Mouse (Mus musculus) thymus, postnatal 4 days (tissue): Measurements from ENCODE around the gene Adm2.

Source experiments
- DNase-seq: peaks from one replicate; pipeline ENCODE4 v3.0.0; 2021

Gene Adm2

DNA sequence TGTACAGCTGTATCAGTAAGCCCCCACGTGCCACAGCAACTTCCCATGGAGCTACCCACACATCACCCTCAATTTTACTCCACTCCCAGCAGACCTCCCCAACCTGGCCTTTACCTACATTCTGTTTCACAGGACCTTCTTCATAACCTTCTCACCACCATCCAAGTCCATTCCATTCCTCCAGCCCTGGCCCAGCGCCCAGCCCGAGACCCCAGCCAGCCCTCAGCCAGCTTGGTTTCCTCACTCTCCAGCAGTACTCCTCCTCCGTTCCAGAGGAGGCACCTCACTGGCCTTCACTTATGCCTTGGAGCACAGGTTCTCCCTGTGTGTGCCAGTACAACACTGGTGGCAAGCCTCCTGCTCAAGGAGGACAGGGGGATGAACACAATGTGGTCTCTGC is 9.2 kb upstream of the Adm2 start:
- no peak for DNase-seq

DNA sequence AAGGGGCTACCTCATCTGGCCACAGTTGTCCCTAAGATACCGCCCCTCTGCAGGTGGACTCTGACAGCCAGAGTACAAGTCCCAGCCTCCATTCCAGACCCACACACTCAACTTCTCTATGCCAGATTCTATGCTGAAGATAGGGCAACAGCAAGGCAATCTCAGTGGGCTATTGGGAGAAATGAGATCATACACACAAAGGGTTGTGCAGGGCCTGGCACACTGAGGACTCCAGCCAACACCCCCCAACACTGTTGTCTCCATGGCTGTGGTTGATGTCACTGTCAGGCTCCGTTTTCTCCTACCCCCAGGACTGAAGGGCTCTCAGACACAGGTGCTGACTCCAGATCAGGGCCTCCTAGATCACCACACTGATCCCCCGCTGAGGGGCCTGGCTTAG is 8.4 kb upstream of the Adm2 start:
- no peak for DNase-seq

DNA sequence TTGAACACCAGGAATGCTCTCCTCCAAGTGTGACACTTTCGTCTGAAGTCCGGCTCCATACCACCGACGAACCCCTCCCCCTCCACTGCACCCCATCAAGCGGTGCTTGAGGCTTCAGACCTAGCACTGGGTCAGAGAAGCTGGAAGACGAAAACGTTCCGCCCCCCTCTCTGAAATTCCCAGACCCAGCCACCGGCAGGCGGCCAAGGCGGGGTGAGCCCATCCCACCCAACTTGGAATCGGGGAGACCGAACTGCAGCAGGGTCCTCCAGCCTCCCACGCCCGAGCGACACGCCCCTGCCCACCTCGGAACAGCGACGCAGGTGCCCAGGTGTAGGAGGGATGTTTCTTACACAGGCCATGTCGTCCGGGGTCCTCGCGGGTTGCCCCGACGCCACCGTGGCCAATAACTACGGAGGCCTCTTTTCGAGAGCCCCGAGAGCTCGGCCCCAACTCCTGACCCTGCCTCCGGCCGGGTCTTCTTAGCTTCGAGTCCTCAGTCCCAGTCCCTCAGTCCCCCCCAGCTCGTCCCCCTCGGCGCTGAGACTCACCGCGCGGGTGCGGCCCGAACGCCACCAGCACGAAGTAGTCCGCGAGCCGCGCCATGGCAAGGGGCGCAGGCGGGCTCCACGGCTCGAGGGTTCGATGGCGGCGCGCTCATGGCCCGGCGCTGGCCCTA is 7.9 kb upstream of the Adm2 start:
- no peak for DNase-seq

DNA sequence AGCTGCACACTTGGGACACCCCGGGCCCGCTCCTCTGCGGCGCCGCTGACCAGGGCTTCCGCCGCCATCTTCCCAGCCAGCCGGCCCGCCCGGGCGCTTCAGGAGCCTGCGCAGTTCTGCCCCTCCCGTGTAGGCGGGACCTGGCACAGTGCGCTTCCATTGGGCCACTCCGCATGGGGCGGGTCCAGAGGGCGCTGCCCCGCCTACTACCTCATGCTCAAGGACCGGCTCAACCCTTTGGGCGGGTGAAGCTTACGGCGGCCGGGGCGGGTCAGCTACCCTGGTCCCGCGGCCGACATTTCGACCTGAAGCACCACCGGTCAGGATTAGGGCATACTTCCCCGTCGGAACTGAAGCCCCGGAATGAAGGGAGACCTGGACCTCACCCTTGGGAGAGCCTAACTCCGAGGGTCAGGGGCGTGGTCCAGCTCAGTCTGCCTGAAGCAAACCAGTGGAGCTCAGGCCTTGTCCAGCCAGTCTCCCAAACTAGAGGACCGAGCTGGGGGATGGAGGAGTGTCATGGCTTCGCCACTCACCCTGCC is 7.3 kb upstream of the Adm2 start, which contains the start of gene Sbf1:
Gene Sbf1, minus strand, starts transcription at position 122 of the 542 bp plus-strand sequence.
- DNase-seq = peak; percentile 96

DNA sequence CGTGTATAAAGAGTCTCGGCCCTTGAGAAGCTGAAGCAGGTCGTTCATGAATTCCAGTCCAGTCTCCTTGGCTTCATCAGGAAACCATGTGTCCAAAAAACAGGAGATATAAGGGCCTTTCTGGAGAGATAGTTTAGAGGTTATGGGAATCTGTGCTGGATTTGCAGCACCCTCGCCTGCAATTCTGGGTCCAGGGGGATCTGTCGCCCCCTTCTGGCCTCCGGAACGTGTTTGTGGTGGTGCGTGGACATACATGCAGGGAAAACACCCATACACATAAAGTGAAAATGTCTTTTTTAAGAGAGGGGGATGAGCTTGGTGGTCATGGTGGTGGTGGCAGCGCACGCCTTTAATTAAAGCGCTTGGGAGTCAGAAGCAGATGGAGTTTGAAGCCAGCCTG is 6.4 kb upstream of the Adm2 start:
- peak; percentile 70 for DNase-seq

DNA sequence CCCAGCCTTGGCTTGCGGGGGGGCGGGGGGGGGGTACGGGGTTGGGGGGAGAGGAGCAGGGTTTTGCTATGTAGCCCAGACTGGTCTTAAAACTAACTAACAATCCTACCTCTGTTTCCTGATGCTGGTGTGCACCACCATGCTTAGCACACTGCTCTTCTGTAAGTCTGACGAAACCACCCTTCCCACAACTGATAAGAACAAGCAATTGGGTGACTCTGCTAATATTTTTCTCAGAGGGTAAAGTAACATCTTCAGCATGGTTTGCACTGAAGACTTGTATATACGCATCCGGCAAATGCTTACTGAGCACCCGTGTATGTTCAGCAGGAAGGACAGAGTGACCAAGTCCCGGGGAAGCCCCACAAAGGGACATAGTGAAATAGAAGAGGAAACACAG is 1.3 kb upstream of the Adm2 start:
- no peak for DNase-seq

DNA sequence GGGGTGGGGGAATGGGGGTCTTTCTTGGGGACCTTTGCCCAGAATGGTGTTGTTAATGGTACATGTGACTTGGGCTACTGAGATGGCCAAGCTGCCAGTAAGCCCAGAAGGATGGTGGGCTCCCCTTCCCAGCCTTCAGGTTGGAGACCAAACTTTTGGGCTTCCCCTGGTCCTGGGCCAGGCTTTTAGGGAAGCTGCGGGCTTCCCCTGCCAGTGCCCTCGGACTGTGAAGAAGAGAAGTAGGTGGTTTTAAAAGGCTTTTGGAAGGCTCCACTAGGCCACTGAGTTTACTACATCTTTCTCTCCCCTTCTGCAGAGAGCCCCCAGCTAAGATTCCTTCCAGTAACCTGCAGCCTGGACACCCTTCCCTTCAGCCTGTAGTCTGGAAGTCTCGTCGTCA is 1.1 kb downstream of the Adm2 start:
- no peak for DNase-seq

DNA sequence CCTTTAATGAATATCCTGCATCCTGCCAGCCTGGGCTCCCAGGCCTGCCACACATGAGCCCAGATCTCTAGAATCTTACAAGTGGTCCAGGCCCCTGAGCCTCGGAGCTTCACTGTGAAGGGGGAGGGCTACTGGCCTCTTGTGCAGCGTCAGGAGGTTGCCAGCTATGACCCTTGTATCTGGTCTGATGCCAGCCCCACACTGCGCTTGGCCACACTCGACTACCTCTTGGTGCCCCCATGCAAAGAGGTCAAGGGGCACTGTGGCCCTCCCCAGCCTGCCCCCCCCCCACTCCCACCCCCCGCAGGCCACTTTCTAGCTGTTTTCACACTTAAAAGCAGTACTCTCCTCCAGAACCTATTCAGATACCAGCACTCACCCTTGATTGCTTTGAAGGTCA is 3.9 kb downstream of the Adm2 start:
- DNase-seq = no peak

DNA sequence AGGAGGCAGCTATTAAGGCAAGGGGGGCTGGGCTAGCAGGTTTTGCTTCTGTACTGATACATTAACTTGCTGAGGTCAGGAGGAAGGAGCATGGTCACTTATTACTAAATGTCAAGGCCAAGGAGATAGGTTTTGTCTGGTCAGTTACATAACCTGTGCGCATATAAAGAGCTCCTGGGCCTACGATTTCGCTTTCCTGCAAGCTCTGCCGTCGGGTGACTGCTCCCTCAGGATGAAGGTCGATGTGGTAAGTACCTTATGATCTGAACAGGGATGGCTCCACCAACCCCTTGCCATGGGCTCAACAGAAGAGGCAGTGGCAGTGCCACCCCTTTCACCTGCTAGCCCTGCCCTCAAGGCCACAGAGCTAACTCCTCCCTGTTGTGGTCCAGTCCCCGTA is 11.8 kb downstream of the Adm2 start, which contains the start of gene Miox:
Gene Miox, plus strand, starts transcription at position 128 of the 400 bp plus-strand sequence.
- DNase-seq = no peak

DNA sequence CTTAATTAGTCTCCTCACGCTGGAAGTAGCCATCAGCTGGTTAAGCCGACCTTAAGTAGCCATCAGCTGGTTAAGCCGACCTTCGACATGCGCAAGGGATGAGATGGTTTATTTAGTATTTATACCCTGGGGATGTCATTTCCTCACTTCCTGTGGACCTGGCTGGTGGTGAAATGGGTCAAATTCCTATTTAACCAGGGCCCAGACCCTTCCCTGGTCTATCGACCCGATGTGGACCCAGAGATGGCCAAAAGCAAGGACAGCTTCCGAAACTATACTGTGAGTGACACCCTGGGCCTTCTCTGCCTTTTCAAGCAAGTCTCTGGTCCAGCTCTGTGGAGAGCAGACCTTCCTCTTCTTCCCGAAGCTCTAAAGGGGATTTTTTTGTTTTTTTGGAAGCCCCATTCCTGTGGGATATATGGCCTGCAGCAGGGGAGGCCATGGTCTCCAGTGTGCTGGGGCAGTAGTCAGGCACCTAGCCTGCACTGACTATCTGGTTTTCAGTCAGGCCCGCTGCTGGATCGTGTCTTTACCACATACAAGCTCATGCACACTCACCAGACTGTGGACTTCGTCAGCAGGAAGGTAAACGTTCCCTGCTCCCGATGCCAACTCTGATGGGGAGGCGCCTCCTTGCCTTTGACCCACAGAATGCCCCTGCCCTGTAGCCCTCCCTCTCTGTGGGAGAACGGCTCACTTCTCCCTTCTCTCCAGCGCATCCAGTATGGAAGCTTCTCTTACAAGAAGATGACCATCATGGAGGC is 12.4 kb downstream of the Adm2 start:
- no peak for DNase-seq

DNA sequence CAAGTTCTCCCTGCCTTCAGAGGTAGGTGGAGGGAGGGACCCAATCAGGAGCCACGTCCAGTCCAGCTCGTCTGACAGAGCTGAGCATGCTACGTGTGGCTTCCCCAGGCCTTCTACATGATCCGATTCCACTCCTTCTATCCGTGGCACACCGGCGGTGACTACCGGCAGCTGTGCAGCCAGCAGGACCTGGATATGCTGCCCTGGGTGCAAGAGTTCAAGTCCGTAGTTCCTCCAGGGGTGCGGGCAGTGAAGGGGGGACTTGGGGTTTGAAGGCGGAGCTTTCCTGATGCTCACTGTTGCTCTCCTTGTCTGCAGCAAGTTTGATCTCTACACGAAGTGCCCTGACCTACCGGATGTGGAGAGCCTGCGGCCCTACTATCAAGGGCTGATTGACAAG is 13.9 kb downstream of the Adm2 start:
- no peak for DNase-seq

DNA sequence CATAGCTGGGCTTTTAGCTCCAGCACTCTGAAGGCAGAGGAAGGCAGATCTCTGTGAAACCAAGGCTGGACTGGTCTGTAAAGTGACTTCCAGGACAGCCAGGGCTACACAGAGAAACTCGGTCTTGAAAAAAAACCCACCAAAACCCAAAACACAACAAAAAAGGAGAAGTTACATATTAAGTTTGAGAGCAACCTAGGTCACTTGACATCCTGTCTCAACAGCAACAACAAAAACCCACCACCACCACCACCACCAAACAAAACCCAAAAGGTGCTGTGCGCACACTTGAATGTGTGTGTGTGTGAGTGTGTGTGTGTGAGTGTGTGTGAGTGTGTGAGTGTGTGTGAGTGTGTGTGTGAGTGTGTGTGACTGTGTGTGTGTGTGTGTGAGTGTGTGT is 17.2 kb downstream of the Adm2 start:
- no peak for DNase-seq

DNA sequence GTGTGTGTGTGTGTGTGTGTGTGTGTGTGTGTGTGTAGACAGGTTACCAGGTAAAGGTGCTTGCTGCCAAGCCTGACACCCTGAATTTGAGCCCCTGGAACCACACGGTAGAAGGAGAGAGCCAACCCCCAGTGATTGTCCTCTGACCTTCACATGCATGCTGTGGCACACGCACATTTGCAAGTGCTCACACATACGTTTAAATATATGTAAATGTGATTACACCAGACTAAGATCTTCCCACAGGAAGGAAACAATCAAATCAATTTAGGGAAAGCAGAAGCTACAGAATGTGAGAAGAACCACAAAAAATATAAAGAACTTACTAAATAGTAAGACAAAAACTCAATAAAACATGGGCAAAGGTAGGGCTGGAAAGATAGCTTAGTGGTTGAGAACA is 17.6 kb downstream of the Adm2 start:
- DNase-seq = no peak

DNA sequence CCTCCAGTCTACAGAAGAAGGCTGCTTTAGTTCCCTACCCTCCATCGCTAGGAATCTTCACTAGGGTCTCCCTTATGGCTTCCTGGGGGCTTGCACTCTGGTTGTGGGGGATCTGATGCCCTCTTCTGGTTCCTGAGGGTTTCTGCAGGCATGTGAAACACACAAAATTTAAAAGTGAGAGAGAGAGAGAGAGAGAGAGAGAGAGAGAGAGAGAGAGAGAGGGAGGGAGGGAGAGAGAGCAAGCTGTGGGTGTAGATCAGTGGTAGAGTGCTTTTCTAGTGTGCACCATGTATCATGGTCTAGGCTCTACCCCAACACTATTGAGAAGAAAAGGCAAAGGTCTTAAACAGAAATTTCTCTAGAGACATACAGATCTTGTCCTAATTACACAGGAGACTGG is 19.2 kb downstream of the Adm2 start:
- DNase-seq = no peak

DNA sequence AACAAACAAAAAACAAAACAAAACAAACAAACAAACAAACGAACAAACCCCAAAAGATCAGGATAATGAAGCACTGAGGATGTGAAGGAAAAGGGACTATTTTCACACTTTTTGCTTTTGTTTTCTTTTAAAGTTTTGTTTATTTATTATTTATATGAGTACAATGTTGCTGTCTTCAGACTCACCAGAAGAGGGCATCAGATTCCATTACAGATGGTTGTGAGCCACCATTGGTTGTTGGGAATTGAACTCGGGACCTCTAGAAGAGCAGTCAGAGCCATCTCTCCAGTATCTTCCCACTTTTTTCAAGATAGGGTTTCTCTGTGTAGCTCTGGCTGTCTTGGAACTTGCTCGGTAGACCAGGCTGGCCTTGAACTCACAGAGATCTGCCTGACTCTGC is 20.8 kb downstream of the Adm2 start:
- DNase-seq = no peak

DNA sequence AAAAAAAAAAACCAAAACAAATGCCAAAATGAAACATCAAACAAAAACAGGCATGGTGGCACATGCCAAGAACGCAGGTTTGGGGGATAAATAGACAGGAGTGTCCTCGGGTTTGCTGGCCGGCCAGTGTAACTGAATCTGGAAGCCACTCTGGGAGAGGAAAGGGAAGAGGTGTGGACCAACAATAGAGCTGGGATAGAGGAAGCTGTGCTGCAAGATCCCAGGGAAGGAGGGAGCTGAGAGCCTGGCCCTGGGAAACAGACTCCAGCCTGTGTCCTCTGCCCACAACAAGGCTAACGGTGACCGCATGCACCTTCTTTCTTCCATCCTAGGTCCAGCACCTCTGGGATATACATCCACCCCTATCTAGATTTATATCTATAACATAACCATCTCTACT is 27.9 kb downstream of the Adm2 start:
- no peak for DNase-seq

DNA sequence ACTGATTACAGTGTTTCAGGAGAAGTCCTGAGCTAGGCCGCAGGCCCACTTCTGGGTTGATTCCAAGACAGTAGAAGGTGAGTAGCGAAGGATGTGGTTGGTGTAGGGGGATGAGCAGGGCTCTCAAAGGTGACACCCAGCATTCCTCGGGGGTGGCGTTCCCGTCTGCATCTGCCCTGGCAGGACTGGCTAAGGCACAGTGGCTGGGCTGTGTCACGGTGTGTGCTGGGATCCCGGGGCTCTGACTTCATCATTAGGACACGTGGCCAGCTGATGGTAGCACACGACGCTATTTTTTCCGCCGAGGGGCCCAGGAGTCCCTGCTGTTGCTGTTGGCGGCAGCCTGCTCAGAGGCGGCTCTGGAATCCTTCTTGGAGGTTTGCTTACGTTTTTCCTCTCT is 28.8 kb downstream of the Adm2 start:
- DNase-seq = no peak

DNA sequence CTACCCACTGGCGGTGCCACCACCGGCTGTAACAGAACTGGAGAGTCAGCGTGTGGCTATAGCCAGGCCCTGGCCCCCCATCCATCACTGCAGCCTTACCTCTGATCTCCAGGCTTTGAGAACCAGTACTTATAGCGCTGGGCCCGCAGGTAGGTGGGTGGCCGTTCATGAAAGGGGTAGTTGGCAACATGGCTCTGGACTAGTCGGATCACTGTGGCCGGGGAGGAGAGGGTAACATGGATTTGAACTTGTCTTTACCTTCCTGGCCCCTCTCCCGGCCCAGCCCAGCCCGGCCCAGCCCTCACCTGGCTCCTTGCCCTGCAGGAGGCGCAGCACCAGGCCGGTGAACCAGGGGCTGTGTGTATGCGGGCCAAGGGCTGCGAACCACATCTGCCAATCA is 29.5 kb downstream of the Adm2 start:
- no peak for DNase-seq

DNA sequence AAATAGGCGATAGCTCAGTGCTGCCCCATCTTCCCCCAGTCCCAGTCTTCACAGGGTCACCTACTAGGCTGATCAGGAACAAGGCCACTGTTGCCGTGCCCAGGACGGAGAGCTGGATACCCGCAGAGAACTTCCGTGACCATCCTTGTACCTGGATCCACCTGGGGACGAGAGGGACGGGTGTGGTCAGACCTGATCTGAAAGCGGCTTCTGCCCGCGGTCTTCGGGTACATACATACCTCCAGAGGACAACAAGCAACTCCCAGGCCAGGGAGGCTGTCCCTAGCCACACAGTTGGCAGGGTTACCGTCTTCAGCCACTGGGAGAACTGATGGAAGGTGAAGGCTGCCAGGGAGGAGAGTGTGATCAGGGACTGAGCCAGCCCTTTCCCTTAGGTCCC is 30.3 kb downstream of the Adm2 start:
- no peak for DNase-seq

DNA sequence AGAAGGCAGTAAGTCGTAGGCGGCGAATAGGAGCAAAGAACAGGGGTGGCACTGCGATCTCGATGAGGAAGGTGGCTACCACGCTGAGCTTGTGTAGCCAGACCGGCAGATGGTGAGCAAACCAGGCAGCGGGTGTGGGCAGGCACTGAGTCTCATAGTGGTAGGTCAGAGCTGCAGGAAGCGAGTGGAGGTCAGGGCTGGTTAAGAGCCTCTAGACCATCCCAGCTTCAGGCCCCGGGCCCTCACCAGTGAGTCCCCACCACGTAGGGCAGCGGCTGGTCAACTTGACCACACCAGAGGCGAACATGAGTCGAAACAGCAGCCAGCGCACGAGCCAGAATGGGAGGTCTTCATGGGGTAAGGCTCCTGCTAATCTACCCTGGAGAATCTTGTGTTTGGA is 31.3 kb downstream of the Adm2 start:
- no peak for DNase-seq

DNA sequence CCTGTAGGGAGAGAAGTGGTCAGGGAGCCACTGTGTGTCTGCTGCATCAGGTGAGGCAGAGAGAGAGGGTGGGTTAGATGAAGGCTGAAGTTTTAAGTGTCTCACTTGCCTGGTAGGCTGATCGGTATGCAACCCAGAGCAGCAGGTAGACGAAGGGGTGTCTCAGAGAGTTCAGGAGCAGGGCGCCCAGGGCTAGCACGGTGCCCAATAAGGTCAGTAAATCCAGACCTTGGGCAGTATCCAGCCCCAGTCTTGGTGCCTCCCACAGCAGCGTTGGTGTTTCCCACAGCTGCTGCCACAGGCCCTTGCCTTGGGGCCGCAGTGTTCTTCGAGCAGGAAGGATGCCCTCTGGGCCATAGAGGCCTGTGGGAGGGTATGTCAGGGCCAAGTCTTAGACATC is 31.9 kb downstream of the Adm2 start:
- DNase-seq = peak; percentile 35

DNA sequence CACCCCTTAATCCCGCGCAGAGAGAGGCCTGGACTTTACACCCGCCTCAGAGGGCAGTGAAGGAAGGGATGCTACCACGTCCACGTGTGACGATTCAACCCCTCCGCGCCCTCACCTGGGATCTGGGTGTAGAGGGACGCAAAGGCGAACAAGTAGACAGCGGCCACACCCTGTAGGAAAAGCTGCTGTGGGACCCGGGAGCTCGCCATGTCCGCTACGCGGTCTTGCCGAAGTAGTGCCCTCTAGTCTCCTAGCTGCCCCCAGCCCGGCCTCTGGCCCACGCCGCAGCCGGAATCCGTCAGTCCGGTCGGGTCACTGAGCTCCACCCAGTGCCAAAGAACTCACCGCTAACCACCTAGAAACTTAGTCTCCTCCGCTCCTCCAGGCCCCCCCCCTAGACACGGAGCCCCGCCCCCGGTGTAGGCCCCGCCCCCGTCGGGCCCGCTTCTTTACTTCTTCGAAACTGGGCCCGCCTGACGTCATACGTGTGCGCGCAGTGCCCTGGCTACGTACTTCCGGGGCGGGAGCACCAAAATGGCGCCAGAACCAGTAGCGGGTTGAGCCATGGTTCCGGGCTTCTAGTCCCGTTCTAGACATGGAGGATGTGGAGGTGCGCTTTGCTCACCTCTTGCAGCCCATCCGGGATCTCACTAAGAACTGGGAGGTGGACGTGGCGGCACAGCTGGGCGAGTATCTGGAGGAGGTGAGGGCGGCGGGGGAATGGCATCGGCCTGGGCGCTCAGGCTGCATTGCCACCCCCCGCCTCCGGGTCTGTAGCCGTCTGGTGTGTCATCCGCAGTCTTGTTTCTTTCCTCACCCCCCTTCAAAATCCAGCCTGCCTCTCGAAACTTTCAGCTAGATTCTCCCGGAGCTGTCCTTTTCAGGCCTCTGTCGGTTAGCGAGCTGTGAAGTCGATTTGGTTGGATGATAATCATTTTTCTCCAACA is 33.0 kb downstream of the Adm2 start, which contains the start of the genes Lmf2 and Ncaph2:
Gene Lmf2, minus strand, starts transcription at position 419 of the 947 bp plus-strand sequence.
Gene Ncaph2, plus strand, starts transcription at position 479 of the 947 bp plus-strand sequence.
- peak; percentile 98 for DNase-seq

DNA sequence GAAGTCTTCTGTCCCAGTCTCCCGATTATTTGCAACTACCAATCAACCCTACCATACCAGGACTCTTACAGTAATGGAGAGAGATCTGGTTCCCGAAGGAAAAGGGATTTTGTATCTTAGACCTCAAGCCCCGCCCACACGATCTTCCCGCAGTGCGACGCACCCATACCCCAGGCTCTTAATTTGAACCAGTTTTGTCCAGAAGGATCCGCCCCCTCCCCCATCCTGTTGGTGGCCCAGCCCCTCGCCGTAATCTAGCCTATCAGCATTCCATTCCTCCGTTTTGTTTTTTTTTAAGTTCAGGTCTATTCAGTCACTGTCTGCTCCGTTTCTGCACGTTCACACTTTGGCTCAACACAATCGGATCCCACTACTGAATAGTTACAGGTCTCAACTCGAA is 33.9 kb downstream of the Adm2 start:
- DNase-seq = peak; percentile 87
